Mouse (Mus musculus) hindbrain, embryonic 11.5 days (tissue): ENCODE measurements at regions not wholly inside any gene's neighbourhood (a gene's known extent, or its start where the extent isn't known, plus 50 kb on each side); places are given as distances from the start of the nearest gene placed in this dataset.
"Not testable (repeated sequence)": the region's sequence is repeated elsewhere in the genome, so short reads cannot be mapped to it uniquely, and the experiment has no call there.

Experiments used
- ATAC-seq: fragments of 200-750 bp; cut with Nextera tagmentation; 2 replicates; pipeline ENCODE4 v1.8.0; 2017; ENCODE audit warnings: mild to moderate bottlenecking, moderate TSS enrichment, moderate library complexity; ENCODE audit not compliant: low FRiP score
- DNase-seq: peaks from one replicate; pipeline ENCODE4 v3.0.0-alpha.2; 2015; ENCODE audit warnings: low spot score
- H3K27ac ChIP-seq: fragments of 300-500 bp; sonication (generic); 2 replicates; pipeline ENCODE4 v1.5.1; 2014; ENCODE audit warnings: mild to moderate bottlenecking, low read depth, low read length
- H3K27me3 ChIP-seq: fragments of 300-500 bp; sonication (generic); 2 replicates; pipeline ENCODE4 v1.6.1; 2014; ENCODE audit warnings: mild to moderate bottlenecking, low read length, moderate library complexity, mixed read lengths; ENCODE audit not compliant: control insufficient read depth, insufficient read depth
- H3K36me3 ChIP-seq: fragments of 300-500 bp; sonication (generic); 2 replicates; pipeline ENCODE4 v1.6.1; 2014; ENCODE audit warnings: mild to moderate bottlenecking, low read length, moderate library complexity, mixed read lengths; ENCODE audit not compliant: control insufficient read depth, insufficient read depth
- H3K4me1 ChIP-seq: fragments of 300-500 bp; sonication (generic); replicated peaks from 2 replicates; pipeline ENCODE4 v1.6.1; 2014; ENCODE audit warnings: low read length, mixed read lengths; ENCODE audit not compliant: control insufficient read depth, insufficient read depth
- H3K4me2 ChIP-seq: fragments of 300-500 bp; sonication (generic); replicated peaks from 2 replicates; pipeline ENCODE4 v1.6.1; 2014; ENCODE audit warnings: mild to moderate bottlenecking, low read depth, low read length
- H3K4me3 ChIP-seq: fragments of 300-500 bp; sonication (generic); 2 replicates; pipeline ENCODE4 v1.5.1; 2014; ENCODE audit warnings: low read depth, low read length
- H3K9ac ChIP-seq: fragments of 300-500 bp; sonication (generic); 2 replicates; pipeline ENCODE4 v1.6.1; 2014; ENCODE audit warnings: low read depth, low read length
- H3K9me3 ChIP-seq: fragments of 300-500 bp; sonication (generic); 2 replicates; pipeline ENCODE4 v1.6.1; 2016; ENCODE audit warnings: low read length; ENCODE audit not compliant: control insufficient read depth
- WGBS: fragments of 180-500 bp; shearing (Covaris S2); extraction: QIAGEN DNeasy Blood & Tissue Kit; methylation state at CpG from one replicate; pipeline ENCODE4 v1.1.7; 2014; 5-methylcytosine and 5-hydroxymethylcytosine counted together

GRCm38 (mm10) chr1:99599696-99600489, 172.7 kb upstream of the Cntnap5b start:
- H3K4me2 ChIP-seq: no peak overlapping the region
- no peaks in the 10 kb centered on the region for H3K36me3 ChIP-seq
- DNase-seq: no peak
- H3K27me3 ChIP-seq: no peaks in the 10 kb centered on the region
- H3K27ac ChIP-seq: no peak overlapping the region
- H3K4me3 ChIP-seq: no peak overlapping the region
- ATAC-seq: no peak
- WGBS: 88% methylated on average over 2 of the region's 2 CpGs
- no peaks in the 10 kb centered on the region for H3K9me3 ChIP-seq
- no peak overlapping the region for H3K9ac ChIP-seq
- H3K4me1 ChIP-seq: no peaks in the 10 kb centered on the region

- Histone ChIP-seq H3K27ac (no peak overlapping the region), H3K36me3 (no peaks in the 10 kb centered on the region), H3K9ac (no peak overlapping the region), H3K4me2 (no peak overlapping the region), H3K4me1 (no peaks in the 10 kb centered on the region), H3K27me3 (no peaks in the 10 kb centered on the region), H3K9me3 (no peaks in the 10 kb centered on the region), H3K4me3 (no peak overlapping the region)
- DNase-seq (peak; percentile 3), ATAC-seq (no peak)
Measured at GRCm38 (mm10) chr1:99605213-99605612, 167.4 kb upstream of the Cntnap5b start.

GRCm38 (mm10) chr1:99619221-99619620, 153.3 kb upstream of the Cntnap5b start:
- H3K27ac ChIP-seq: no peak overlapping the region
- H3K36me3 ChIP-seq: no peaks in the 10 kb centered on the region
- 69% methylated on average over 2 of the region's 2 CpGs for WGBS
- no peak overlapping the region for H3K9ac ChIP-seq
- no peak for ATAC-seq
- H3K4me2 ChIP-seq: no peak overlapping the region
- no peak overlapping the region for H3K4me3 ChIP-seq
- no peaks in the 10 kb centered on the region for H3K9me3 ChIP-seq
- no peaks in the 10 kb centered on the region for H3K27me3 ChIP-seq
- H3K4me1 ChIP-seq: no peaks in the 10 kb centered on the region
- no peak for DNase-seq

GRCm38 (mm10) chr1:99630971-99631370, 141.6 kb upstream of the Cntnap5b start:
- H3K36me3 ChIP-seq, H3K27ac ChIP-seq, DNase-seq, H3K9ac ChIP-seq, H3K27me3 ChIP-seq, H3K4me1 ChIP-seq, H3K9me3 ChIP-seq, H3K4me3 ChIP-seq, ATAC-seq, H3K4me2 ChIP-seq: not testable (repeated sequence)
- WGBS: 90% methylated on average over 13 of the region's 13 CpGs

- no peak for ATAC-seq
Measured at GRCm38 (mm10) chr1:99663641-99664040, 108.9 kb upstream of the Cntnap5b start.

GRCm38 (mm10) chr1:99679980-99680379, 92.6 kb upstream of the Cntnap5b start:
- H3K27ac ChIP-seq: no peak overlapping the region
- ATAC-seq: no peak
- no peaks in the 10 kb centered on the region for H3K36me3 ChIP-seq
- no peak for DNase-seq
- no peaks in the 10 kb centered on the region for H3K27me3 ChIP-seq
- no peak overlapping the region for H3K4me3 ChIP-seq
- no peaks in the 10 kb centered on the region for H3K4me1 ChIP-seq
- H3K4me2 ChIP-seq: no peak overlapping the region
- WGBS: 84% methylated on average over 1 of the region's 1 CpGs
- no peak overlapping the region for H3K9ac ChIP-seq
- no peaks in the 10 kb centered on the region for H3K9me3 ChIP-seq

More at GRCm38 (mm10) chr1:99663641-99664040, 108.9 kb upstream of the Cntnap5b start:
- Histone ChIP-seq H3K27ac (no peak overlapping the region), H3K9ac (no peak overlapping the region), H3K9me3 (no peaks in the 10 kb centered on the region), H3K4me3 (no peak overlapping the region), H3K4me1 (no peaks in the 10 kb centered on the region), H3K36me3 (no peaks in the 10 kb centered on the region), H3K27me3 (no peaks in the 10 kb centered on the region), H3K4me2 (no peak overlapping the region)
- DNase-seq: no peak
- WGBS: 91% methylated on average over 2 of the region's 2 CpGs

GRCm38 (mm10) chr1:99697089-99697488, 75.5 kb upstream of the Cntnap5b start:
- H3K9me3 ChIP-seq: no peaks in the 10 kb centered on the region
- ATAC-seq: no peak
- no peaks in the 10 kb centered on the region for H3K36me3 ChIP-seq
- H3K4me1 ChIP-seq: no peaks in the 10 kb centered on the region
- no peaks in the 10 kb centered on the region for H3K27me3 ChIP-seq
- DNase-seq: no peak
- H3K9ac ChIP-seq: no peak overlapping the region
- H3K4me2 ChIP-seq: no peak overlapping the region
- no peak overlapping the region for H3K27ac ChIP-seq
- 85% methylated on average over 3 of the region's 3 CpGs for WGBS
- H3K4me3 ChIP-seq: no peak overlapping the region

- 96% methylated on average over 2 of the region's 2 CpGs for WGBS
- DNase-seq (no peak), ATAC-seq (no peak)
- H3K4me2 ChIP-seq: no peak overlapping the region
- H3K9ac ChIP-seq: no peak overlapping the region
- no peaks in the 10 kb centered on the region for H3K27me3 ChIP-seq
- H3K4me1 ChIP-seq: no peaks in the 10 kb centered on the region
- no peak overlapping the region for H3K4me3 ChIP-seq
- H3K27ac ChIP-seq: no peak overlapping the region
- H3K9me3 ChIP-seq: no peaks in the 10 kb centered on the region
- H3K36me3 ChIP-seq: no peaks in the 10 kb centered on the region
Measured at GRCm38 (mm10) chr1:99714912-99715311, 57.7 kb upstream of the Cntnap5b start.

- H3K9ac ChIP-seq: no peak overlapping the region
- no peak overlapping the region for H3K27ac ChIP-seq
- H3K4me1 ChIP-seq: no peaks in the 10 kb centered on the region
- DNase-seq (no peak), ATAC-seq (no peak)
- H3K27me3 ChIP-seq: no peaks in the 10 kb centered on the region
- no peaks in the 10 kb centered on the region for H3K36me3 ChIP-seq
- no peak overlapping the region for H3K4me2 ChIP-seq
- no peak overlapping the region for H3K4me3 ChIP-seq
- no peaks in the 10 kb centered on the region for H3K9me3 ChIP-seq
Measured at GRCm38 (mm10) chr1:99716266-99716665, 56.3 kb upstream of the Cntnap5b start.
